In genomic region chr14:20081937-20082533, GRCm38 (mm10) we compare ENCODE assay signal across 9 mouse cellular contexts. TPM values are rescaled to one million over a fixed set of nuclear protein-coding genes. Genes with fewer than 3 reads are reported as not detected.
DNase-seq lines count a peak whose midpoint lies in the region; ATAC-seq and TF ChIP-seq lines count a peak whose summit lies in the region.
"Had no signal": no experiment of that assay in that cellular context is flagged by ENCODE, and none has a peak within 500 bp of the region (broad histone marks: within the 10 kb centered on the region; RNA-seq: fewer than 3 reads in every experiment).

No protein-coding gene starts in this region.

- H3K4me2 ChIP-seq in forebrain, embryonic 15.5 days (replicated peaks): peak overlapping the region; percentile 88
- peak overlapping the region; percentile 75 for H3K4me2 ChIP-seq in liver, postnatal 0 days (ENCODE audit: low read depth, low read length)

- peak overlapping the region; percentile 94 for H3K27ac ChIP-seq in forebrain, embryonic 15.5 days (replicated peaks)
- H3K27ac ChIP-seq in liver, postnatal 0 days (ENCODE audit: low read depth): peak overlapping the region; percentile 97

- TF ChIP-seq EP300 in liver, postnatal 0 days (IDR thresholded peaks at IDR 0.05; ENCODE audit: low read depth): no peak

- no peak for ATAC-seq in cerebellum, adult (ENCODE audit: insufficient number of reproducible peaks, low FRiP score, low TSS enrichment)
- ATAC-seq in forebrain, embryonic 15.5 days (replicated peaks): no peak
- no peak for ATAC-seq in liver, postnatal 0 days

- H3K9ac ChIP-seq in forebrain, embryonic 15.5 days (replicated peaks): peak overlapping the region; percentile 73
- 0 out of 2 replicates have a peak overlapping the region, but pooled peaks have one; percentile 57 for H3K9ac ChIP-seq in liver, postnatal 0 days (replicated peaks)

- WGBS in forebrain, embryonic 15.5 days: 73% methylated on average over 5 of the region's 5 CpGs
- WGBS in liver, postnatal 0 days (ENCODE audit: insufficient replicate concordance): 43% methylated on average over 5 of the region's 5 CpGs

- DNase-seq in cerebellum, adult 9-11 months: peak; percentile 47
- peak; percentile 58 for DNase-seq in A20 (ENCODE audit: low read depth, low spot score)
- no peak for DNase-seq in liver, postnatal 0 days
- DNase-seq in embryo, embryonic 11 days: no peak
- no peak for DNase-seq in thymus, postnatal 4 days
- DNase-seq in adrenal gland, adult 18-20 months (ENCODE audit: low spot score in 2 of 2): no peak

- H3K36me3 ChIP-seq in forebrain, embryonic 15.5 days: 0 out of 2 replicates have a peak, but pooled peaks cover 4% of the 10 kb centered on the region
- no peaks in the 10 kb centered on the region for H3K36me3 ChIP-seq in liver, postnatal 0 days (replicated peaks; ENCODE audit: insufficient read depth, low read length)

- H3K4me3 ChIP-seq in forebrain, embryonic 15.5 days: peak overlapping the region; percentile 64
- H3K4me3 ChIP-seq in liver, postnatal 0 days (ENCODE audit: low read depth, low read length): peak overlapping the region; percentile 58

- no peaks in the 10 kb centered on the region for H3K27me3 ChIP-seq in forebrain, embryonic 15.5 days
- H3K27me3 ChIP-seq in liver, postnatal 0 days (ENCODE audit: insufficient read depth, low read length): no peaks in the 10 kb centered on the region
- H3K27me3 ChIP-seq: Patski had no signal

- H3K9me3 ChIP-seq in forebrain, embryonic 15.5 days: no peaks in the 10 kb centered on the region
- H3K9me3 ChIP-seq in liver, postnatal 0 days (ENCODE audit: low read length): no peaks in the 10 kb centered on the region

- TF ChIP-seq CTCF in liver, postnatal 0 days (IDR thresholded peaks at IDR 0.05; ENCODE audit: low read depth): no peak

- peaks cover 23% of the 10 kb centered on the region for H3K4me1 ChIP-seq in forebrain, embryonic 15.5 days
- peaks cover 24% of the 10 kb centered on the region for H3K4me1 ChIP-seq in liver, postnatal 0 days (ENCODE audit: insufficient read depth)

RNA-seq across cellular contexts. Expression of gene Saysd1, which starts 56.3 kb away (rescaled TPM):
- 15.0 and 15.4 TPM in 2 replicates for polyA plus RNA-seq in forebrain, embryonic 15.5 days (2015; fragmentation: Nextera tagmentation; extraction: Ambion mirVana)
- 9.6 and 11.0 TPM in 2 replicates for polyA plus RNA-seq in liver, postnatal 0 days (2015; fragmentation: Nextera tagmentation; extraction: Ambion mirVana)
- 1 to 10 TPM; 5.1 to 7.8 TPM for total RNA-seq in adrenal gland, adult 18-20 months (2021)

Comparison
In these comparisons a context has a peak if more than half of its experiments do, and no peak if none do; other contexts are left out.
1. DNase-seq: peak in cerebellum, adult 9-11 months (single experiment) and A20 (single experiment); none in liver, postnatal 0 days (single experiment), embryo, embryonic 11 days (single experiment), thymus, postnatal 4 days (single experiment) and adrenal gland, adult 18-20 months (0 of 2).